Mouse (Mus musculus) ovary, postnatal 36 days (tissue): ENCODE measurements around the gene Gm20390.
"Not testable (repeated sequence)": the region's sequence is repeated elsewhere in the genome, so short reads cannot be mapped to it uniquely, and the experiment has no call there.

Source experiments
- DNase-seq: peaks from one replicate; pipeline ENCODE4 v3.0.0; 2022; ENCODE audit warnings: low spot score, mixed read lengths

The Gm20390 gene

GRCm38 (mm10) chr11:93965391-93965790 lies 2.7 kb downstream of the Gm20390 start:
- no peak for DNase-seq

- no peak for DNase-seq
Observed at GRCm38 (mm10) chr11:93963013-93963412, 5.1 kb downstream of the Gm20390 start.

- no peak for DNase-seq
Observed at GRCm38 (mm10) chr11:93961482-93961881, 6.6 kb downstream of the Gm20390 start.

GRCm38 (mm10) chr11:93957746-93958145 lies 10.3 kb downstream of the Gm20390 start:
- DNase-seq: no peak

GRCm38 (mm10) chr11:93957031-93957555 lies 11.0 kb downstream of the Gm20390 start:
- no peak for DNase-seq

- no peak for DNase-seq
Observed at GRCm38 (mm10) chr11:93956159-93956558, 11.9 kb downstream of the Gm20390 start, which contains the start of gene Nme2. Nme2 (minus strand) TSS chr11:93956259.

- DNase-seq: peak; percentile 94
Observed at GRCm38 (mm10) chr11:93955256-93956150, 12.6 kb downstream of the Gm20390 start.

- no peak for DNase-seq
Observed at GRCm38 (mm10) chr11:93954738-93955255, 13.3 kb downstream of the Gm20390 start.

GRCm38 (mm10) chr11:93952376-93952775 lies 15.7 kb downstream of the Gm20390 start:
- no peak for DNase-seq

GRCm38 (mm10) chr11:93950045-93950444 lies 18.0 kb downstream of the Gm20390 start:
- no peak for DNase-seq

GRCm38 (mm10) chr11:93948887-93949567 lies 19.1 kb downstream of the Gm20390 start:
- no peak for DNase-seq

GRCm38 (mm10) chr11:93944986-93945385 lies 23.1 kb downstream of the Gm20390 start:
- no peak for DNase-seq

- DNase-seq: no peak
Observed at GRCm38 (mm10) chr11:93940906-93941305, 27.2 kb downstream of the Gm20390 start.

GRCm38 (mm10) chr11:93929106-93929505 lies 39.0 kb downstream of the Gm20390 start:
- no peak for DNase-seq

GRCm38 (mm10) chr11:93915019-93915418 lies 53.1 kb downstream of the Gm20390 start:
- DNase-seq: not testable (repeated sequence)

- no peak for DNase-seq
Observed at GRCm38 (mm10) chr11:93911603-93912002, 56.5 kb downstream of the Gm20390 start.

GRCm38 (mm10) chr11:93908829-93909228 lies 59.3 kb downstream of the Gm20390 start:
- no peak for DNase-seq

GRCm38 (mm10) chr11:93907839-93908238 lies 60.3 kb downstream of the Gm20390 start:
- DNase-seq: no peak

- no peak for DNase-seq
Observed at GRCm38 (mm10) chr11:93906834-93907233, 61.3 kb downstream of the Gm20390 start.
